Mouse (Mus musculus): ENCODE data around the gene 4930469K13Rik. TPM values are rescaled to one million over a fixed set of nuclear protein-coding genes. Genes with fewer than 3 reads are reported as not detected.
A peak's percentile ranks its signal among the peaks of the same experiment; 100 is the strongest.

4930469K13Rik gene
- total and polyA plus RNA-seq, 3 experiments: 0.23 to 0.29 TPM; not detected in 1

DNA sequence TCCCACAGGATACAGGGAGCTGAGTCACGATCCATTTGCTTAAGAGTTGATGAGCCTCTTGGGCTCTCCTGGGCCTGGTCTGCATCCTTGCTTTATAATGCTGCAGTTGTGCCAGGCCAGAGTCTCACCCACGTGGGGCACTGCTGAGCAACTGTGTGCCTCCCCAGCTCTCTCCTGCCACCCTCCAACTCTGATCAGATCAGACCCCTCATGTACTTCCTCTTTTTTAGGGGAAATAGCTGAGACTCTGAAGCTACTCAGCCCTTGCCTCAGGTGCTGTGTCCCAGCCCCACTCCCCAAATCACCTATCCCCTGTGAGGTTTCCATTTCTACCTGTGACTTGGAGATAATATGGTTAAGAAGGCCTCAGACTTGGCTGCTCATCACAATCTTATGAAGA lies 133.0 kb downstream of the 4930469K13Rik start:
- peak; percentile 92 for DNase-seq (ENCODE audit: low read depth, low spot score)
- Histone ChIP-seq H3K27ac (ENCODE audit: control insufficient read depth, low read depth, low read length) (peak overlapping the region; percentile 3; the same call in 1 of the 2 replicates), H3K36me3 (ENCODE audit: control insufficient read depth in 1 of 2, insufficient read depth in 2 of 2, low read length in 2 of 2) (peaks cover 0 to 37% of the 10 kb centered on the region in 2 experiments; a peak in 2 of 4 replicates), H3K27me3 (ENCODE audit: control insufficient read depth in 1 of 2, insufficient read depth in 2 of 2, low read length in 2 of 2) (no peaks in the 10 kb centered on the region), H3K9me3 (replicated peaks; ENCODE audit: insufficient read depth, low read length) (no peaks in the 10 kb centered on the region), H3K79me2 (ENCODE audit: control insufficient read depth, insufficient read depth, low read length, poor library complexity) (no peaks in the 10 kb centered on the region), H3K4me3 (ENCODE audit: control insufficient read depth in 1 of 2, insufficient read depth in 1 of 2, low read depth in 2 of 2, low read length in 2 of 2) (no peak overlapping the region), H3K4me1 (ENCODE audit: control insufficient read depth in 1 of 2, insufficient read depth in 2 of 2, low read length in 2 of 2) (peaks cover 21 to 41% of the 10 kb centered on the region in 2 experiments), H3K9ac (ENCODE audit: control insufficient read depth, low read depth, low read length, poor library complexity, severe bottlenecking) (peak overlapping the region; percentile 1; the same call in 1 of the 2 replicates)
- TF ChIP-seq CTCF (IDR thresholded peaks at IDR 0.05 in 2 of 3, conservative IDR thresholded peaks at IDR 0.05 in 1 of 3; ENCODE audit: control insufficient read depth in 1 of 3, insufficient read depth in 1 of 3, low read depth in 2 of 3, low read length in 3 of 3, poor library complexity in 1 of 3, severe bottlenecking in 1 of 3): peak; percentile 33 to 77 (median 63)
- no peak; the same call in 1 of the 2 replicates for TF ChIP-seq ZNF384 (IDR thresholded peaks at IDR 0.05; ENCODE audit: low read depth, low read length)
- TF ChIP-seq GABPA (IDR thresholded peaks at IDR 0.05; ENCODE audit: low read depth, low read length): no peak
- TF ChIP-seq NRF1 (IDR thresholded peaks at IDR 0.05; ENCODE audit: insufficient read depth, low read depth, low read length, poor library complexity, severe bottlenecking): peak; percentile 21; the same call in 1 of the 2 replicates
- TF ChIP-seq POLR2AphosphoS5 (IDR thresholded peaks at IDR 0.05; ENCODE audit: borderline replicate concordance, low read depth, low read length): no peak
- TF ChIP-seq TCF12 (IDR thresholded peaks at IDR 0.05; ENCODE audit: low read depth, low read length): peak; percentile 54; the same call in 1 of the 2 replicates
- TF ChIP-seq NELFE (IDR thresholded peaks at IDR 0.05; ENCODE audit: low read depth, low read length): no peak
- TF ChIP-seq CHD2 (IDR thresholded peaks at IDR 0.05; ENCODE audit: low read length): no peak
- no peak for TF ChIP-seq MEF2A (IDR thresholded peaks at IDR 0.05; ENCODE audit: extremely low read depth, insufficient replicate concordance, low read depth, low read length, poor library complexity, severe bottlenecking)
- TF ChIP-seq MAX (IDR thresholded peaks at IDR 0.05; ENCODE audit: low read length): peak; percentile 91
- no peak for TF ChIP-seq POLR2A (IDR thresholded peaks at IDR 0.05; ENCODE audit: control insufficient read depth in 1 of 2, insufficient read depth in 1 of 2, low read depth in 1 of 2, low read length in 2 of 2, poor library complexity in 1 of 2)
- TF ChIP-seq USF1 (IDR thresholded peaks at IDR 0.05; ENCODE audit: low read depth, low read length): peak; percentile 84
- TF ChIP-seq ETS1 (IDR thresholded peaks at IDR 0.05; ENCODE audit: low read depth, low read length): peak; percentile 73
- peak; percentile 49; the same call in 1 of the 2 replicates for TF ChIP-seq HCFC1 (IDR thresholded peaks at IDR 0.05; ENCODE audit: low read depth, low read length)
- TF ChIP-seq POLR2AphosphoS2 (IDR thresholded peaks at IDR 0.05; ENCODE audit: low read length): no peak
- peak; percentile 43; the same call in 1 of the 2 replicates for TF ChIP-seq SMC3 (IDR thresholded peaks at IDR 0.05; ENCODE audit: low read depth, low read length)
- TF ChIP-seq TBP (IDR thresholded peaks at IDR 0.05; ENCODE audit: low read depth, low read length): peak; percentile 56; the same call in 1 of the 2 replicates
- no peak for TF ChIP-seq UBTF (IDR thresholded peaks at IDR 0.05; ENCODE audit: borderline replicate concordance, insufficient read depth, low read depth, low read length)
- TF ChIP-seq USF2 (IDR thresholded peaks at IDR 0.05; ENCODE audit: borderline replicate concordance in 1 of 2, insufficient read depth in 1 of 2, low read depth in 1 of 2, low read length in 2 of 2): no peak
- peak; percentile 66 for TF ChIP-seq GATA1 (IDR thresholded peaks at IDR 0.05; ENCODE audit: low read depth, low read length)
- TF ChIP-seq BHLHE40 (IDR thresholded peaks at IDR 0.05; ENCODE audit: borderline replicate concordance, low read depth, low read length): peak; percentile 58; the same call in 1 of the 2 replicates
- peak; percentile 67 to 91 for TF ChIP-seq EP300 (IDR thresholded peaks at IDR 0.05; ENCODE audit: low read depth in 1 of 2, low read length in 2 of 2)
- peak; percentile 84 for TF ChIP-seq MXI1 (IDR thresholded peaks at IDR 0.05; ENCODE audit: low read depth, low read length)
- no peak for TF ChIP-seq CHD1 (IDR thresholded peaks at IDR 0.05; ENCODE audit: low read depth, low read length)
- TF ChIP-seq ZC3H11A (IDR thresholded peaks at IDR 0.05; ENCODE audit: low read depth, low read length): peak; percentile 13; the same call in 1 of the 2 replicates
- TF ChIP-seq MYB (IDR thresholded peaks at IDR 0.05; ENCODE audit: low read depth, low read length): no peak
- peak; percentile 85 for TF ChIP-seq SIN3A (IDR thresholded peaks at IDR 0.05; ENCODE audit: low read length)
- peak; percentile 53; the same call in 1 of the 2 replicates for TF ChIP-seq ELF1 (IDR thresholded peaks at IDR 0.05; ENCODE audit: low read depth, low read length)
- peak; percentile 82; the same call in 1 of the 2 replicates for TF ChIP-seq MAZ (IDR thresholded peaks at IDR 0.05; ENCODE audit: low read depth, low read length)
- TF ChIP-seq RAD21 (IDR thresholded peaks at IDR 0.05; ENCODE audit: low read depth, low read length): peak; percentile 51
- peak; percentile 78 for TF ChIP-seq RCOR1 (IDR thresholded peaks at IDR 0.05; ENCODE audit: low read depth, low read length)
- TF ChIP-seq MYC (IDR thresholded peaks at IDR 0.05; ENCODE audit: low read depth, low read length): peak; percentile 91
- TF ChIP-seq E2F4 (IDR thresholded peaks at IDR 0.05; ENCODE audit: borderline replicate concordance, low read depth, low read length): no peak

All from MEL (cell line).